10 mouse cellular contexts compared by ENCODE assay signal in genomic region chr10:122856040-122856764, GRCm38 (mm10).
DNase-seq lines count a peak whose midpoint lies in the region; ATAC-seq lines count a peak whose summit lies in the region.
"Had no signal": no experiment of that assay in that cellular context is flagged by ENCODE, and none has a peak within 500 bp of the region (broad histone marks: within the 10 kb centered on the region; RNA-seq: fewer than 3 reads in every experiment).

No protein-coding gene starts in this region.

- no peak overlapping the region for H3K4me2 ChIP-seq in kidney, embryonic 16.5 days (replicated peaks; ENCODE audit: low read depth, low read length)
- H3K4me2 ChIP-seq: forebrain, embryonic 15.5 days had no signal

- peak; percentile 36 for ATAC-seq in kidney, embryonic 16.5 days (ENCODE audit: low FRiP score, low TSS enrichment)
- no peak for ATAC-seq in cerebellum, adult (ENCODE audit: insufficient number of reproducible peaks, low FRiP score, low TSS enrichment)
- ATAC-seq: forebrain, embryonic 15.5 days had no signal

- 67% methylated on average over 17 of the region's 17 CpGs for WGBS in heart, embryonic 10.5 days
- WGBS in kidney, embryonic 16.5 days = 36% methylated on average over 17 of the region's 17 CpGs
- WGBS in midbrain, embryonic 10.5 days = 88% methylated on average over 17 of the region's 17 CpGs

- peak; percentile 15 for DNase-seq in gastrocnemius, postnatal 25 days
- no peak for DNase-seq in gastrocnemius, postnatal 14 days
- peak; percentile 31 for DNase-seq in Muller cell, postnatal 12 days (ENCODE audit: inconsistent ontology term)
- DNase-seq in heart, embryonic 10.5 days (ENCODE audit: low spot score) = no peak
- no peak for DNase-seq in right cerebral cortex, adult 18-20 months
- no peak for DNase-seq in midbrain, embryonic 10.5 days (ENCODE audit: low spot score)
- DNase-seq: cerebellum, adult 9-11 months had no signal

- H3K9me3 ChIP-seq in heart, embryonic 10.5 days = no peaks in the 10 kb centered on the region
- H3K9me3 ChIP-seq in kidney, embryonic 16.5 days (ENCODE audit: low read length) = no peaks in the 10 kb centered on the region
- H3K9me3 ChIP-seq in midbrain, embryonic 10.5 days (replicated peaks) = no peaks in the 10 kb centered on the region
- H3K9me3 ChIP-seq: forebrain, embryonic 15.5 days had no signal

- intact Hi-C loops in gastrocnemius, postnatal 14 days (cut with DNase I; ENCODE audit: low total_unique reads) = no loop called here

- peak overlapping the region; percentile 6; the same call in 1 of the 2 replicates for H3K9ac ChIP-seq in kidney, embryonic 16.5 days (replicated peaks; ENCODE audit: low read length)
- H3K9ac ChIP-seq: forebrain, embryonic 15.5 days had no signal

- H3K4me1 ChIP-seq in heart, embryonic 10.5 days = peaks cover 52% of the 10 kb centered on the region
- peaks cover 28% of the 10 kb centered on the region for H3K4me1 ChIP-seq in kidney, embryonic 16.5 days (ENCODE audit: insufficient read depth, low read length)
- peaks cover 18% of the 10 kb centered on the region for H3K4me1 ChIP-seq in midbrain, embryonic 10.5 days

- H3K27ac ChIP-seq in heart, embryonic 10.5 days = peak overlapping the region; percentile 77; the same call in 1 of the 2 replicates
- peak overlapping the region; percentile 90 for H3K27ac ChIP-seq in kidney, embryonic 16.5 days (ENCODE audit: low read length)
- no peak overlapping the region for H3K27ac ChIP-seq in midbrain, embryonic 10.5 days (replicated peaks)
- H3K27ac ChIP-seq: forebrain, embryonic 15.5 days had no signal

- no peaks in the 10 kb centered on the region for H3K36me3 ChIP-seq in heart, embryonic 10.5 days
- H3K36me3 ChIP-seq in kidney, embryonic 16.5 days (ENCODE audit: insufficient read depth, low read length) = no peaks in the 10 kb centered on the region
- H3K36me3 ChIP-seq in midbrain, embryonic 10.5 days = no peaks in the 10 kb centered on the region
- H3K36me3 ChIP-seq: forebrain, embryonic 15.5 days had no signal

- H3K4me3 ChIP-seq in heart, embryonic 10.5 days = no peak overlapping the region
- no peak overlapping the region for H3K4me3 ChIP-seq in kidney, embryonic 16.5 days (ENCODE audit: low read length)
- H3K4me3 ChIP-seq in midbrain, embryonic 10.5 days = no peak overlapping the region
- H3K4me3 ChIP-seq: forebrain, embryonic 15.5 days had no signal

- no peaks in the 10 kb centered on the region for H3K27me3 ChIP-seq in heart, embryonic 10.5 days (ENCODE audit: insufficient read depth, poor library complexity, severe bottlenecking)
- no peaks in the 10 kb centered on the region for H3K27me3 ChIP-seq in kidney, embryonic 16.5 days (ENCODE audit: insufficient read depth, low read length)
- H3K27me3 ChIP-seq in midbrain, embryonic 10.5 days (ENCODE audit: low read depth, poor library complexity, severe bottlenecking) = no peaks in the 10 kb centered on the region
- H3K27me3 ChIP-seq: forebrain, embryonic 15.5 days had no signal

Comparison
In these comparisons a context has a peak if more than half of its experiments do, and no peak if none do; other contexts are left out.
1. DNase-seq: peak in gastrocnemius, postnatal 25 days (single experiment) and Muller cell, postnatal 12 days (single experiment); none in gastrocnemius, postnatal 14 days (single experiment), heart, embryonic 10.5 days (single experiment), right cerebral cortex, adult 18-20 months (single experiment) and midbrain, embryonic 10.5 days (single experiment).